In the genomic region with DNA sequence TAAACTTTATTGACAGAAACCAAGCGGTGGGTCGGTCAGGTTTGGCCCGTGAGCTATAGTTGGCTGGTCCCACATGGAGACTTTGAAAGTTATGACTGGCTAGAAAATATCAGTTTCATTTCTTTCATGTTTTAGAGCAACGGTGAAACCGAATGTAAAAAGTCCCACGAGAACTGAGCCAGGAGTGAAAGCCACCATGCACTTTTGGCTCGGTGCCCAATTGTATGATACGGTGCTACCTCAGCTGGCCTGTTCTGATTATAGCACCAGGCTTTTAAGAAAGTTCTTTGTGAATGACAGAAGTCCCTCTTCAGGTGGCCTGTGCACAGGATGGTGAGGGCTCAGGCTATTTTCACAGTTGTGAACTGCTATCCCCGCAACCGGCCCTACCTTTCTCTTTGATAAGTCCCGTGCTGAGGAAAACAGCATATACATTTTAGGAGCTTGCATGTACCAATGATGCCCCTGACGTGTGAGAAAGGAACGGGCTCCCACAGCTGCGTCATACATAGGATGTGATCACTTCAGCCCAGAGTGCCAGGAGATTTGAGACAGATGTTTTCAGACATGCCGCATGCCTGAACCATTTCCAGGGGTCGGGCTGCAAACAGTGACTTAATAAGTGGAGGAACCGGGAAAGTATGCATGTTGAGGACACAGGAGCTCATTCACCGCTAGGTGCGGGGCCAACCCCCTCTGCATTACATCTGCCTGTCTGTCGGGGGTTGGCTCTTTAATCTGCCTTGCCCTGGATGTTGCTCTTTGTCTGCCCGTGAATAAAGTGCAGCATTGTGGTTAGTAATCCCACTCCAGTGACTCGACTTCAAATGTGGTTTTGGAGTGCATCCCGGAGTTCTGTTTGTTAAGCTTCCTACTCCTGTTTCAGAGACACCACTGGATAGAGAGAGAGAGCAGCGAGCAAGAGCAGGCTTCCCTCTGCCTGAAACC, we compare ENCODE assay signal across 8 mouse cellular contexts.
DNase-seq lines count a peak whose midpoint lies in the region; ATAC-seq and TF ChIP-seq lines count a peak whose summit lies in the region.
"Had no signal": no experiment of that assay in that cellular context is flagged by ENCODE, and none has a peak within 500 bp of the region (broad histone marks: within the 10 kb centered on the region; RNA-seq: fewer than 3 reads in every experiment).

No protein-coding gene starts in this region.

- no peaks in the 10 kb centered on the region; a peak in 1 of 4 replicates for H3K36me3 ChIP-seq in MEL (ENCODE audit: control insufficient read depth in 1 of 2, insufficient read depth in 2 of 2, low read length in 2 of 2)
- H3K36me3 ChIP-seq in hindbrain, embryonic 13.5 days: no peaks in the 10 kb centered on the region
- H3K36me3 ChIP-seq in limb, embryonic 11.5 days (ENCODE audit: control insufficient read depth, insufficient read depth, low read length): no peaks in the 10 kb centered on the region
- H3K36me3 ChIP-seq in midbrain, postnatal 0 days (ENCODE audit: insufficient read depth, low read length): no peaks in the 10 kb centered on the region
- no peaks in the 10 kb centered on the region for H3K36me3 ChIP-seq in thymus, adult 2 months (ENCODE audit: control insufficient read depth, insufficient read depth, low read length)

- H3K9ac ChIP-seq in MEL (ENCODE audit: control insufficient read depth, low read depth, low read length, poor library complexity, severe bottlenecking): 0 out of 2 replicates have a peak overlapping the region, but pooled peaks have one; percentile 9
- H3K9ac ChIP-seq in hindbrain, embryonic 13.5 days: no peak overlapping the region
- H3K9ac ChIP-seq in limb, embryonic 11.5 days (ENCODE audit: low read length): no peak overlapping the region
- no peak overlapping the region for H3K9ac ChIP-seq in midbrain, postnatal 0 days (replicated peaks; ENCODE audit: low read length, poor library complexity, severe bottlenecking)

- H3K4me3 ChIP-seq in MEL (ENCODE audit: control insufficient read depth in 1 of 2, insufficient read depth in 1 of 2, low read depth in 2 of 2, low read length in 2 of 2): peak overlapping the region; percentile 50 to 53
- peak overlapping the region; percentile 17; the same call in 1 of the 2 replicates for H3K4me3 ChIP-seq in brown adipose tissue, adult 24 weeks (ENCODE audit: insufficient read depth, low read depth, low read length)
- no peak overlapping the region for H3K4me3 ChIP-seq in hindbrain, embryonic 13.5 days
- H3K4me3 ChIP-seq in limb, embryonic 11.5 days (ENCODE audit: low read depth, low read length): no peak overlapping the region
- peak overlapping the region; percentile 13; the same call in 1 of the 2 replicates for H3K4me3 ChIP-seq in midbrain, postnatal 0 days (ENCODE audit: low read depth, low read length)
- no peak overlapping the region for H3K4me3 ChIP-seq in thymus, adult 2 months (ENCODE audit: control insufficient read depth, insufficient read depth, low read length)
- H3K4me3 ChIP-seq: erythroblast, embryonic 14.5 days had no signal

- no peak overlapping the region for H3K27ac ChIP-seq in MEL (ENCODE audit: control insufficient read depth, low read depth, low read length)
- H3K27ac ChIP-seq in brown adipose tissue, adult 24 weeks (replicated peaks; ENCODE audit: low read depth, low read length): no peak overlapping the region
- H3K27ac ChIP-seq in hindbrain, embryonic 13.5 days: peak overlapping the region; percentile 40; the same call in 1 of the 2 replicates
- no peak overlapping the region for H3K27ac ChIP-seq in limb, embryonic 11.5 days (replicated peaks; ENCODE audit: low read depth, low read length)
- H3K27ac ChIP-seq in midbrain, postnatal 0 days (ENCODE audit: low read depth, low read length): no peak overlapping the region
- H3K27ac ChIP-seq in thymus, adult 2 months (ENCODE audit: control insufficient read depth, insufficient read depth, low read length): no peak overlapping the region

- TF ChIP-seq RAD21 in MEL (IDR thresholded peaks at IDR 0.05; ENCODE audit: low read depth, low read length): no peak

- WGBS in hindbrain, embryonic 13.5 days: 50% methylated on average over 24 of the region's 24 CpGs
- WGBS in limb, embryonic 11.5 days: 42% methylated on average over 24 of the region's 24 CpGs
- WGBS in midbrain, postnatal 0 days: 27% methylated on average over 24 of the region's 24 CpGs
- WGBS in thymus, adult 2 months: 59% methylated on average over 24 of the region's 24 CpGs

- H3K79me2 ChIP-seq in MEL (ENCODE audit: control insufficient read depth, insufficient read depth, low read length, poor library complexity): no peaks in the 10 kb centered on the region

- TF ChIP-seq CTCF in MEL (IDR thresholded peaks at IDR 0.05 in 2 of 3, conservative IDR thresholded peaks at IDR 0.05 in 1 of 3; ENCODE audit: control insufficient read depth in 1 of 3, insufficient read depth in 1 of 3, low read depth in 2 of 3, low read length in 3 of 3, poor library complexity in 1 of 3, severe bottlenecking in 1 of 3): no peak
- peak; percentile 35 for TF ChIP-seq CTCF in midbrain, postnatal 0 days (IDR thresholded peaks at IDR 0.05)
- no peak for TF ChIP-seq CTCF in thymus, adult 2 months (IDR thresholded peaks at IDR 0.05; ENCODE audit: borderline replicate concordance, control insufficient read depth, extremely low read depth, insufficient read depth, low read length, poor library complexity)

- DNase-seq in MEL (ENCODE audit: low read depth, low spot score): peak; percentile 81
- DNase-seq in gastrocnemius, postnatal 10 days: peak; percentile 29
- peak; percentile 66 for DNase-seq in limb, embryonic 11.5 days (ENCODE audit: low spot score)
- peak; percentile 52 for DNase-seq in midbrain, postnatal 0 days (ENCODE audit: low spot score)
- DNase-seq in thymus, adult 2 months: no peak

- TF ChIP-seq EP300 in MEL (IDR thresholded peaks at IDR 0.05; ENCODE audit: low read depth in 1 of 2, low read length in 2 of 2): peak in 1 of 2 experiments; percentile 2; a peak in 1 of 4 replicates

- TF ChIP-seq POLR2A in MEL (IDR thresholded peaks at IDR 0.05; ENCODE audit: control insufficient read depth in 1 of 2, insufficient read depth in 1 of 2, low read depth in 1 of 2, low read length in 2 of 2, poor library complexity in 1 of 2): no peak
- no peak for TF ChIP-seq POLR2A in thymus, adult 2 months (IDR thresholded peaks at IDR 0.05; ENCODE audit: control insufficient read depth, extremely low read depth, insufficient read depth, low read length, poor library complexity)

- H3K4me1 ChIP-seq in MEL (ENCODE audit: control insufficient read depth in 1 of 2, insufficient read depth in 2 of 2, low read length in 2 of 2): peaks cover 2 to 5% of the 10 kb centered on the region in 2 experiments; a peak in 2 of 4 replicates
- no peaks in the 10 kb centered on the region for H3K4me1 ChIP-seq in brown adipose tissue, adult 24 weeks (ENCODE audit: control insufficient read depth, insufficient read depth, insufficient read length, low read length)
- H3K4me1 ChIP-seq in hindbrain, embryonic 13.5 days (replicated peaks): peaks cover 8% of the 10 kb centered on the region
- peaks cover 16% of the 10 kb centered on the region; the same call in 1 of the 2 replicates for H3K4me1 ChIP-seq in limb, embryonic 11.5 days (ENCODE audit: control insufficient read depth, insufficient read depth, low read length)
- no peaks in the 10 kb centered on the region; the same call in 1 of the 2 replicates for H3K4me1 ChIP-seq in midbrain, postnatal 0 days (ENCODE audit: insufficient read depth, low read length)
- H3K4me1 ChIP-seq in thymus, adult 2 months (replicated peaks; ENCODE audit: control insufficient read depth, insufficient read depth, low read length): no peaks in the 10 kb centered on the region

- peak overlapping the region; percentile 25; the same call in 1 of the 2 replicates for H3K4me2 ChIP-seq in hindbrain, embryonic 13.5 days
- peak overlapping the region; percentile 36; the same call in 1 of the 2 replicates for H3K4me2 ChIP-seq in limb, embryonic 11.5 days (ENCODE audit: low read depth, severe bottlenecking)
- H3K4me2 ChIP-seq in midbrain, postnatal 0 days (ENCODE audit: low read depth, low read length, poor library complexity, severe bottlenecking): peak overlapping the region; percentile 36

- no peaks in the 10 kb centered on the region for H3K9me3 ChIP-seq in MEL (replicated peaks; ENCODE audit: insufficient read depth, low read length)
- H3K9me3 ChIP-seq in hindbrain, embryonic 13.5 days: no peaks in the 10 kb centered on the region
- H3K9me3 ChIP-seq in limb, embryonic 11.5 days (ENCODE audit: control insufficient read depth, low read length): no peaks in the 10 kb centered on the region
- no peaks in the 10 kb centered on the region for H3K9me3 ChIP-seq in midbrain, postnatal 0 days (ENCODE audit: low read length)

- peaks cover 5 to 12% of the 10 kb centered on the region in 2 experiments for H3K27me3 ChIP-seq in MEL (ENCODE audit: control insufficient read depth in 1 of 2, insufficient read depth in 2 of 2, low read length in 2 of 2)
- no peaks in the 10 kb centered on the region for H3K27me3 ChIP-seq in hindbrain, embryonic 13.5 days
- H3K27me3 ChIP-seq in limb, embryonic 11.5 days (ENCODE audit: control insufficient read depth, insufficient read depth, low read length): no peaks in the 10 kb centered on the region
- no peaks in the 10 kb centered on the region for H3K27me3 ChIP-seq in midbrain, postnatal 0 days (ENCODE audit: insufficient read depth, low read length)
- no peaks in the 10 kb centered on the region for H3K27me3 ChIP-seq in thymus, adult 2 months (ENCODE audit: control insufficient read depth, insufficient read depth, low read length)

- peak; percentile 55 for ATAC-seq in hindbrain, embryonic 13.5 days (ENCODE audit: low FRiP score)
- ATAC-seq in limb, embryonic 11.5 days (ENCODE audit: insufficient number of reproducible peaks, low FRiP score, low TSS enrichment, low read depth): peak; percentile 67; the same call in 1 of the 2 replicates
- peak; percentile 59; the same call in 1 of the 2 replicates for ATAC-seq in midbrain, postnatal 0 days (ENCODE audit: low FRiP score)

TF ChIP-seq in MEL, 35 proteins besides CTCF, POLR2A, EP300 and RAD21 (continues in another document):
- TF ChIP-seq ZC3H11A (IDR thresholded peaks at IDR 0.05; ENCODE audit: low read depth, low read length) (no peak), ZKSCAN1 (IDR thresholded peaks at IDR 0.05; ENCODE audit: low read depth, low read length) (no peak), TAL1 (IDR thresholded peaks at IDR 0.05; ENCODE audit: low read length) (no peak), UBTF (IDR thresholded peaks at IDR 0.05; ENCODE audit: borderline replicate concordance, insufficient read depth, low read depth, low read length) (no peak), CHD1 (IDR thresholded peaks at IDR 0.05; ENCODE audit: low read depth, low read length) (no peak), ZNF384 (IDR thresholded peaks at IDR 0.05; ENCODE audit: low read depth, low read length) (no peak), TBP (IDR thresholded peaks at IDR 0.05; ENCODE audit: low read depth, low read length) (0 out of 2 replicates have a peak, but pooled peaks have one; percentile 13), NELFE (IDR thresholded peaks at IDR 0.05; ENCODE audit: low read depth, low read length) (no peak), ZMIZ1 (IDR thresholded peaks at IDR 0.05; ENCODE audit: low read depth, low read length) (no peak), SMC3 (IDR thresholded peaks at IDR 0.05; ENCODE audit: low read depth, low read length) (no peak), TCF12 (IDR thresholded peaks at IDR 0.05; ENCODE audit: low read depth, low read length) (no peak)

Comparison
In these comparisons a context has a peak if more than half of its experiments do, and no peak if none do; other contexts are left out.
1. H3K4me3 ChIP-seq: peak in MEL (2 of 2), brown adipose tissue, adult 24 weeks (single experiment) and midbrain, postnatal 0 days (single experiment); none in hindbrain, embryonic 13.5 days (single experiment), limb, embryonic 11.5 days (single experiment) and thymus, adult 2 months (single experiment).
2. Peak in every context shown above with its lines, with median percentiles within 50 percentile points of each other: ATAC-seq and H3K4me2 ChIP-seq.